Mouse (Mus musculus): ENCODE data around the gene BC117090.
"Not testable (repeated sequence)": the region's sequence is repeated elsewhere in the genome, so short reads cannot be mapped to it uniquely, and the experiment has no call there.

Gene BC117090

GRCm38 (mm10) chr16:36334232-36334631, at the start of gene BC117090:
Gene BC117090, minus strand, starts transcription at chr16:36334332.
- DNase-seq, result no peak

- DNase-seq, result not testable (repeated sequence)
Measured at GRCm38 (mm10) chr16:36367648-36368047, 33.5 kb upstream of the BC117090 start, which contains the start of gene BC100530. Gene BC100530, minus strand, starts transcription at chr16:36367748.

- no peak for DNase-seq
Measured at GRCm38 (mm10) chr16:36337171-36337570, 3.0 kb upstream of the BC117090 start.

- DNase-seq, result no peak
Measured at GRCm38 (mm10) chr16:36319286-36319685, 14.8 kb downstream of the BC117090 start.

- DNase-seq, result not testable (repeated sequence)
Measured at GRCm38 (mm10) chr16:36316111-36316510, 18.0 kb downstream of the BC117090 start.

- no peak for DNase-seq
Measured at GRCm38 (mm10) chr16:36307631-36308030, 26.5 kb downstream of the BC117090 start.

GRCm38 (mm10) chr16:36289140-36289539, 45.0 kb downstream of the BC117090 start:
- DNase-seq, result no peak

- not testable (repeated sequence) for DNase-seq
Measured at GRCm38 (mm10) chr16:36276796-36277195, 57.3 kb downstream of the BC117090 start, which contains the start of gene Stfa1. Gene Stfa1, plus strand, starts transcription at chr16:36276951.

All from cerebellum, adult 9-11 months (tissue).